Mouse (Mus musculus) left cerebral cortex, postnatal 36 days (tissue): ENCODE results near the gene Ccdc188. TPM values are rescaled to one million over a fixed set of nuclear protein-coding genes. Genes with fewer than 3 reads are reported as not detected.

Experiments
- DNase-seq, 2 experiments: peaks; one replicate each; pipeline ENCODE4 v3.0.0; 2021 to 2022; ENCODE audit warnings: low spot score in 2 of 2, mixed read lengths in 1 of 2
- intact Hi-C: fragments of 180-260 bp; cut with DNase I; formaldehyde crosslinking; loops from one replicate; pipeline ENCODE4 v1.15.1; 2025
- total RNA-seq, 2 experiments: library from RNA; stranded (reverse); gene quantifications; 2 replicates each; pipeline ENCODE4 v1.2.3; 2021

The Ccdc188 gene
- total RNA-seq, 2 experiments from 2014 or later = 0.57 TPM; not detected in 1

DNA sequence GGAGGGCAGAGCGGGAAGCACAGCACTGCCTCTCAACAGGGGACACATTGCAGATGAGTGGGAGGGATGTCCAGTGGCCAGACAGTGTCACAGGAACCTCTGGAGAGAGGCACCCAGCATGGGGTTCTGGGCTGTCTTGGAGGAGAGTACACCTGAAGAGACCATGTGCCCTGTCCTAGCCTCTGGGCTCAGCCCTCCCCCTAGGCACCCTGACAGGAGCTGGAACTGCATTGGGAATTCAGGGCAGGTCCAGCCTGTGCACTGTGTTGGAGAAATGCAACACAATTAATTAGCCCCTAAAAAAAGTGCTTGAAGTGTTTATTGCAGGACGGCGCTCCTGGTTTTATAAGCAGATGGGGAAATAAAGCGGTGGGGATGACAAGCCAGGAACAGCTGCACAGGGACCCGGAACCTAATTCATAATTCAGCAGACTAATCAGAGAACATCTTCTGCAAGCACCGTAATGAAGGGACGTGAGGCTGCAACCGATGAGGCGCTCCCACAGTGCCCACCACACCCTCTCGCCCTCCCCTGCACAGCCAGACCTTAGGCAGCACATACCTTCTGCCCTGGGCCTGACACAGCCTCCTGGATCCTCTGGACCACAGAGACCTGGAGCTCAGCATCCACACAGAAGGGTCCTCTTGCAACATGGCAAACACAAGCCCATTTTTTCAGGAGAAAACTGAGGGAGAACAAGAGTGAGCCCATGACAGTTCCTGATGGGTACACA lies 19.1 kb upstream of the Ccdc188 start:
- DNase-seq = no peak
- intact Hi-C loops = no loop called here

DNA sequence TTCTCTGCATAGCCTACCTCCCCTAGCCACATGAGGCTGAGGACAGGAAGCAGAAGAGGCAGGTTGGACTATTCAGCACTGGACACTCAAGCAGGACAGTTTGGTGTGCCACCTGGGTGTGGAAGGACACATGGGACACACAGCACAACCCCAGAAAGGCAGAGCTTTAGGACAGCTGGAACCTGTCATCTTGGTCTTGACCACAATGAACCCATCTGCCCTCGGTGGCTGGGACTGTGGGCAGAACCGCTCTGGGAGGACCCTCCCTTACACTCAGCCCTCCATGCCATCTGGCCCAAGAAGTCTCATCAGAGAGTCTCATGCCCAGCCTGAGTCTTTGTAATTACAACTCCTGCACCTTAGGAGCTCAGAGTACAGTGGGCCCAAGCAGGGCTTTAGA lies 17.6 kb upstream of the Ccdc188 start:
- intact Hi-C loops = no loop called here
- DNase-seq = no peak

DNA sequence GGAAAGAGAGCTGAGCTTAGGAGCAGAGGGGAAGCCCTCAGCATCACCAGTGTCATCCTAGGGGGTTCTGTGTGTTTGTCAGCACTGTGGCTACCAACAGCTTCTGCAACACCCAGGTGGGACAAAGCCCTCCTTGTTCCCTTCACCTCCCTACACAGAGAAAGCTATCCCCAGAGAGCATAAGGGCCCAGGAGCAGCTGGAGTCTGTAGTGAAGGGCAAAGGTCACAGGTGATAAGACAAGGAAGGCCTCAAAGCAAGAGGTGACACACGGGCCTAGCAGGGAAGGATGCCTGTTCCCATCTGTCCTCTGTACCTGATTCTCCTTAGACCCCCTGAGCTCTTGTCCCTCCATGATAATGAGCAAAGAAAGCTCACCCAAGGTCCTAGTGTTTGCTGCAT lies 16.1 kb upstream of the Ccdc188 start:
- no peak for DNase-seq
- intact Hi-C loops = no loop called here

DNA sequence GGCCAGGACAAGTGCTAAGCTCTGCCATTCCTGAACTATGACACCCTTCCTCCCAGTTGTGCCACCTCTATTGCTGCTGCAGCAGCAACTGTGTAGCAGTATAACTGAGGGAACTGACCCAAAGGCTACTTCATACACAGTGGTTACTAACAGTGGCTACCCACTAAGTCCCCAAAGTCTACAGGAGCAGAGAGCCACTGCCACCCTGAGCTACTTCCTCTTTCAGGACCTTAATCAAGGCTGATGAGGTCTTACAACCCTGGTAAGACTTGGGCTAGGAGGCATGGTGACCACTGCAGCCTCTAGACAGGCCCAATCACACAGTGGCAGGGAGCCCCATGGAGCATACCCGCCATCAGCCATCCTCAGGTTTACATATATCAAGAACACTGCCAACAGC lies 15.6 kb upstream of the Ccdc188 start:
- no peak for DNase-seq
- intact Hi-C loops = no loop called here

DNA sequence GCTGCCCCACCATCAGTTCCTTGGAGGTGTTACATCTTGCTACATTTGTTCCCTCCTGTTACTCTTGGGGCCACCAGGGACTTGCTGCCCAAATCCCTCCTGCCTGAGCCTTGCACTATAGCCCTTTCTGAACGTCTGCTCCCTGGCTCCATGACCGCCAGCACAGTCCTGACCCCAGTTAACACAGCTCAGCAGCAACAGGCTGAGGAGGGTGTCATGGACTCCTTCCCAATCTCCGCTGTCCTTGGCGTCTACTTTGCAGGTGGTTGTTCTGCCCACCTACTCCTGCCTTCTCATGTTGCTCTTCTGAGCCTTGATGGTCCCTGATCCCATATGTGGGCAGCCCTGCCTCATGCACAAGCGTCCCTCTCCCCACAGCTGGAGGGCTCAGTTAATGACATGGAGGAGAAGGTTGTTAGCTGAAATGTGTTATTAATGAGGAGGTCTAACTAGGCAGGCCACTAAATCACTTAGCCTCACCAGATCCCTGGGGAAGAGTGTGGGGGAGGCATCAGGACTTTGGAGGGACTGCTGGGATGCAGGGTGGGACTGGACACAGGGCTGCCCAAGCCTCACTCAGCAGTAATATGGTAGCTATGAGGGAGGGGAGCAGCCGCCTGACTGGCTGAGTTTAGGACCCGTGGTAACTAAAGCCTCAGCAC lies 14.1 kb upstream of the Ccdc188 start:
- intact Hi-C loops = no loop called here
- no peak for DNase-seq

DNA sequence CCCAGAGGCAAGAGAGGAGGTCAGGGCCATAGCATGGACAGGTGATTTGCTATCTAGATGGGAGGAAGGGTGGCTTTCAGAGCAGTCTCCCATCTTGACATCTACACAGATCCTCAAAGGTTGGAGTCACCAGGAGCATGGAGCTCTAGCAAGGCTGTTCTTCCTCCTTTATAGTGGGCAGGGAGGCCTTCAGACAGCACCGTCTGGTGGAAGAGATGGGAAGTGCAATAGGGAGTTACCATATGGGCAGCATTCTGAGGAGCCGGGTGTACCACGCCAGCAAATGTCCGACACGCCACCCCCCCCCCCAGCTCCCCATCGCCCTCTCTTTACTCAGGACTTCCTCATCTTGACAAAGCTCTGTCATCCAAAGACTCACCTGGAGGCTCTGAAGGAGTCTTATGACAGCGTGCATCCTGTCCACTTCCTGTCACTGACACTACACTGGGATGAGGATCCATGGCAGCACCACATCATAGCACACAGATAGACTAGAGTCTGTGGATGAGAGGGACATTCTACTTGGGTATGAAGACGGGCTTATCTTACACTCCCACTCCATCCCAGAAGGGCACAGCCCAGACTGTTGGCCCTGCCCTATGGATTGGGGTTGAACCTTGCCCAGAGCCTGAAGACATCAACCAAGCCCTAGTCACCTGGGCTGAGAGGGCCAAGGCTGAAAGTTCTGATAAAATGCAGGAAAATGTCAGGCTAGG lies 6.8 kb upstream of the Ccdc188 start:
- peak; percentile 73 to 78 for DNase-seq
- intact Hi-C loops = loop anchor here (1.0 kb wide), 2 partner anchors 84 to 103 kb away; partner anchors contain the start of gene Rtn4r

DNA sequence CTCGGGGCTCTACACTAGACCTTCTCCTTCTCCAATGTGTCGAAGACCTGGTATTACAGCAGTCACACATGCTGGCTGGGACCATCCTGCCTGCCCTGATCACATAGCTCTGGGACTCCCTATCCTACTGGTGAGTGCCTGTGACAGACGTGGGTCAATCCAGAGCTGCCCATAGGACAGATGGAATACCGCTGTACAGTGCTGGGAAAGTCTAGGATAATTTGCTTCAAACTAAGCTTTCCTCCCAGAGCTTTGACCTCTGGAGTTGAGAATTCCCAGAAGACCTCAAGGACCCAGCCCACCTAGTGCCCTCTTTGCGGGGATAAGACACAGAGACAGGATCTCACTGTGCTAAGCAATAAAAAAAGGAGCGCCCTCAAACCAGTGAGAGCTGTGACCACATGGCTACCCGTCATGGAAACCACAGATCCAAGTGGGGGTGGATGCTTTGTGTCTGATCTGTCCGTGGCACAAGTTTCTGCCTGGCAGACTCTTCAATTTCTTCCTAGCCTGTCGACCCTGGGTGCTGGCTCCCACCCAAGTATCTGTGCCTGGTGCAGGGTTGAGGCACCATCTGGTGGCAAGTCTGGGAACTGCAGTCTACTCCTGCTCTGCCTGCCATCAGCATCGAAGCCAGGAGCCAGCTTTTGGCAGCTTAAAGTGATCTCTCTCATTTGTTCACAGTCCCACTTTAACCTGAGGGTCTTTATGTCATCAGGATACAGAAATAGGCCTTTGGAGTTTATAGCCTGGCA lies 6.1 kb upstream of the Ccdc188 start:
- peak; percentile 86 to 91 for DNase-seq
- intact Hi-C loops = loop anchor here (1.0 to 2.0 kb wide), 2 partner anchors 103 to 159 kb away; partner anchors contain the start of gene Dgcr6

DNA sequence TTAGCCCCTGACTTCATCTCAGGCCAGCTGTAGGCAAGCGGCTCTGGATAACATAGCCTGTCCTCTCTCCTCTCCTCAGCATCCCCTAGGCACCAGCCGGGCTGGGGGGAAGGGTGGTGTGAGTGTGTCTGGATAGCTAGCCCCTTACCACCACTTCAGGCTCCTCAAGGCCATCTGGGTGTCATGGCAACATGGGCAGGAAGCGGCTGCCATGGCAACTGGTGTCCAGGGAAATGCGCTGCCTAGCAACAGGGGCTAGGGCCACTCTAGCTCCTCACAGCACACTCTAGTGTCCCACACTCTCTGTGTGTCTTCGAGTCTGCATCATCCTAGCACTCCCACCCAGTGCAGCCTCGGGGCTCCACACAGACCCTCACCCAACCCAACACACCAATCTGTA lies 4.0 kb upstream of the Ccdc188 start:
- intact Hi-C loops = loop anchor here (2.0 kb wide), 1 partner anchor 161 kb away; the partner anchor contains the start of gene Dgcr6
- DNase-seq = peak; percentile 66

DNA sequence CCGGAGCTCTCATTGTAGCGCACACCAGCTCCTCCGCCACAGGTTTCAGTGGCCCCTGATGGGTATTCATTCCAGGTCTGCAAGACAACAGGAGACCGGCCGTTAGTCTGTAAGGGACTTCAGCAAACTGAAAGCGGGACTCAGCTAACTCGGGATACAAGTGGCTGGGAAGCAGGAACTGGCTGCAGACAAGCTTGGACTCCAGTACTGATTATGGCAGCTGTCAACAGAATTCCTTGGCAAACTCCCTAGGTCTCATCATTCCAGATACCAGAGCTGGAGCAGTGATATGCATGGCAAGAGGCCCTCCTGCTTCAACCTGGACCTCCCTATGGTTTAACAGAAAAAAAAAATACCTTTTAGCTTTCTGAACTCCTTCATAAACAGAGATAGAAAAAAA lies 2.8 kb upstream of the Ccdc188 start:
- intact Hi-C loops = no loop called here
- DNase-seq = no peak

DNA sequence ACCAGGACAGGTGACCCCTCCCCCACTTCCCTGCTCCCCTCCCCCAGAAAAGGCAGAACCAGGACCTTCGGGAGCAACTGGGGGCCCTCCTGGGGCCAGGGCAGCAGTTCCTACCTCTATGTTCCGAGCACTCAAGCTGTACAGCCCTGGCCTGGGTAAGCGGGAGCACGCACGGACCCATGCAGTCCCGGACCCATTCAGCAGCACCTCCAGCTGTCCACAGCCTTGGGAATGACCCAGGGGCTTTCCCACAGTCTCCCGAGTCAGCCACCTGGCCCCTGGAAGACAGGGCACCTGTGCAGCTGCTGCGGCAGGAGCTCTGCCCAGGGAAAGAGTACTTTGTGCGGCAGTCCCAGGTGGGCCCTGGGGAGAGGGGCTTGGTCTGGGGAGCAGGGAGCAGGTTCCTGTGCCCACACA lies 909 bp downstream of the Ccdc188 start:
- intact Hi-C loops = no loop called here

DNA sequence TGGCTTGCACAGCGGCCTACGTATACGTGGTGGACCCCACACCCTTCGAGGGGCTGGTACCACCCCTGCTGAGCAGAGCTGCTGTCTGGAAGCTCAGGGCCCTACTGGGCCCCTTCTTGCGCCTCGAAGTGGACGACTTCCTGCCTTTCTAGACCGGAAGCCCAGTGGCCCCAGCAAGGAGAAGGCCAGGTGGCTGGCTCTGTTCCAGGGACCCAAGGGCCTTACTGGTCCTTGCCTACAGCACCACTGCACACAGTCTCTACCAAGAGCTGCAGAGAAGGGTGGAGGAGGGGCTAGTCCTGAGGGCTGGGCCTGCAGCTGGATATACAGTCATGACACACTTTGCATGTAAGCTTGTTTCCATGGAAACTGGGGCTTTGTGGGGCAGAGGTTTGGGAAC lies 2.3 kb downstream of the Ccdc188 start:
- intact Hi-C loops = loop anchor here (10.0 kb wide), 1 partner anchor 295 kb away; the partner anchor contains the start of gene Slc25a1
- no peak for DNase-seq

More for the DNA sequence above, 909 bp downstream of the Ccdc188 start:
- DNase-seq = no peak

DNA sequence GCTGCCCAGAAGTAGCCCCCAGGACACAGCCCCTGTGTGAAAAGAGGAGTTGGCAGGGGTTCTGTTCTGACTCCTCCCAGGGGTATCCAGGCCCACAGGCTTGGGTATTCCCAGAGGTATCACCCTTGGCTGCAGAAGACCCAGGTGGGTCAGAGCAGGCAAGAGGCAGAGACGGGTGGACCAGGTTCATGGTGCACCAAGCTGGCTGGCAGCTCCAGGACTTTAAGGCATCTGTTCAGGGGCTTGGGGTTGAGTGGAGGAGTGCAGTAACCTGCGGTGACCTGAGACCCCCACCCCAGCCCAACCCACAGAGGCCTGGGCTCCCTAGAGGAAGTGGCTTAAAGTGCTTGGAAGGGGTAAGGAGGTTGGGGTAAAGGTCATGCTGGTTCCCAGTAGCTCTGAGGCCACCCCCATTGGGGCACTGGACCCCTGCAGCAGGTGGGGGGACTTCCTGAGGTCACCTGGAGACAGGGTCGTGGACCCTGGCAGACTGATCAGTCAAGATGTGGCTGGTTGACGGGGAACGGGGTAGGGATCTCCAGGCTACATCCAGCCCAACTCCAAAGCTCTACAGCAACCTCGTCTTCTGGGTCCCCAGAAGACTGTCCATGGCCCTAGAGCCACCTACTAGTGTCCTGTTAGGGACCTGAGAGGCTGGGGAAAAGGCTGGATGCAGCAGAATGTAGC lies 3.3 kb downstream of the Ccdc188 start:
- intact Hi-C loops = loop anchor here (10.0 kb wide), 1 partner anchor 296 kb away; the partner anchor contains the start of gene Slc25a1
- no peak for DNase-seq

DNA sequence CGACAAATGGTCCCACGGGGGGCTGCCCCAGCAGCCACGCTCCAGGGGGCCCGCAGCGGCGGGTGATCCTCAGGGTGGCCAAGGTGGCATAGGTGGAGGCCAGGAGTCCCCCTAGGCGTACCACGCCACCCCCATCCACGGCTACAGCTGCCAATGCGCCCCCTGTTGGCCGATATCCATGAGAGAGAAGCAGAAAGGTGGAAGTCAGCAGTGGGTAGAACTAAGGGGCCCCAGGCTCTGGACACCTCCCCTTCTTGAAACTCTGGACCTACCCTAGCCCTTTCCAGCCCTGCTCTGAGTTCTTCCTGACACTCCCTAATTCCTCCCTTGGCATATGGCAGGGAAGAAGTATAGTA lies 3.8 kb downstream of the Ccdc188 start:
- intact Hi-C loops = loop anchor here (10.0 kb wide), 1 partner anchor 297 kb away; the partner anchor contains the start of gene Slc25a1
- DNase-seq = no peak

DNA sequence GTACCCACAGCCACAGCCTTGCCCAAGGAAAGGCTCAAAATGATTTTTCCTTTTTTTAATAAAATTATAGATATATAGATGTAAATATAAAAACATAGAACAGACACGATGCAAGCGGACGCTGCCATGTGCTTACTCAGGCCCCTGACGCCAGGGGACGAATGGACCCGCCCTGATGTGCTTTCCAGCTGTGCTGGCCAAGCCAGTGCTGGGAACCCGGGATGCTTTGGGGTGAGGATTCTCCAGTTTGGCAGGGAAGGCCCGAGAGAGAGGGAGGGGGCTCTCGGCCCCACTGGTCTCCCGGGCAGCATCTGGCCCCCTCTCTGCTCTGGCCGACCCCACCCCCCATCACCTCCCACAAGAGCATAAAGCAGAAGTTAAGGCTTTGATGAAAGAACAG lies 4.5 kb downstream of the Ccdc188 start:
- intact Hi-C loops = loop anchor here (10.0 kb wide), 1 partner anchor 297 kb away; the partner anchor contains the start of gene Slc25a1
- DNase-seq = no peak

DNA sequence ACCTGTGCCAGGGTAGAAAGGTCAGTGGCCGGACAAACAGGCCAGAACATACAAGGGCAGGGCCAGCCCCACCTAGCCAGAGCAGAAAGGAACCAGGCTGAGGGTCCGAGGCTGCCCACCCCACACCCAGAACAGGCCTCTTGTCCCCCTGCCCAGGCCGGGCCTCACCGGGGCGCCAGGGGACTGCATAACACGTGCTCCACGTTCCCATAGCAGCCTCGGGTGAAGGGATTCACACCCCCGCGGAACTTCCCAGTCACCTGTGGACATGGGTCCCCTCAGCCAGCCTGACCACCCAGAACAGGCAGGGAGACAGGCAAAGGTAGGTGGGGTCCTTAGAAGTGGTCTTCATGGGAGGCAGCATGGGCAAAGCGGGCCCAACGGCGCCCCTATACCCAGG lies 9.5 kb downstream of the Ccdc188 start:
- intact Hi-C loops = loop anchor here (10.0 kb wide), 1 partner anchor 302 kb away; the partner anchor contains the start of gene Slc25a1
- DNase-seq = no peak

DNA sequence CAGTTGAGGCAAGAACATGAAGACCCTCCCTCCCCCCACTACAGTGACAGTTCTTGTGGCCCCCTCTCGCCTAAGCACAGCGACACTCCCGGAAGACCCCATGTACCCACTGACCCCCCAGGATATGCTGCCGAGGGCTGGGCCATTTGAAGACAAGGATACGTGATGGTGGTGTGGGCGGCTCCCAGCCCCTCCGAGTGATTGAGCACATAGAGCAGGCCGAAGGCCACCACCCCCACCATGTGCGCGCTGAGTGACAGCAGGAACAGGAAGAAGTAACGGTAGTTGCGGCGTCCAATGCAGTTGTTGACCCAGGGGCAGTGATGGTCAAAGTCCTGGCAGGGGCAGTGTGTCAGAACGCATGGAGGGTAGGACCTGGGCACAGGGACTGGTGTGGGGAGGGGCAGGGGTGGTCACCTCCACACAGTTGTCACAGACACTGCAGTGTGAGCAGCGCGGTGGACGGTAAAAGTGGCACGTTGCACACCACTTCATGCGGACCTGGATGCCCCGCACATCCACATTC lies 10.3 kb downstream of the Ccdc188 start:
- intact Hi-C loops = loop anchor here (10.0 kb wide), 1 partner anchor 303 kb away; the partner anchor contains the start of gene Slc25a1
- DNase-seq = no peak

DNA sequence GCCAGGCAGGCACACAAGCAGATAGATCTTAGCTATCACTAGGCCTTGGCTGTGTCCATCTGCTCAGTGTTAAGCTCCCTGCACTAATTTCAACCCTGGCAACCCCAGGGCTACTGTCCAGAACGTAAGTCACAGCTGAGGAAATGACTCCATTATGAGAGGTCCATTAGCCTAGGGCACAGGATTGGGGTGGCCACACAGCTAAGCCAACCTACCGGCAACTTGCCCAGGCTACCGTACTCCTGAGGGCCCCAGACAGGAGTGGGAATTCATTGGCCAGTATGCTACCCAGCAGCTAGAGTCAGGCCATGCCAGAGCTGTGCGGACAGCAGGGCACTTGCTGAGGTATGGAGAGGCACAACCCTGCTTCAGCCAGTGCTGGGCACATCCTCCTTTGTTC lies 11.2 kb downstream of the Ccdc188 start:
- no peak for DNase-seq
- intact Hi-C loops = loop anchor here (10.0 kb wide), 1 partner anchor 304 kb away; the partner anchor contains the start of gene Slc25a1

DNA sequence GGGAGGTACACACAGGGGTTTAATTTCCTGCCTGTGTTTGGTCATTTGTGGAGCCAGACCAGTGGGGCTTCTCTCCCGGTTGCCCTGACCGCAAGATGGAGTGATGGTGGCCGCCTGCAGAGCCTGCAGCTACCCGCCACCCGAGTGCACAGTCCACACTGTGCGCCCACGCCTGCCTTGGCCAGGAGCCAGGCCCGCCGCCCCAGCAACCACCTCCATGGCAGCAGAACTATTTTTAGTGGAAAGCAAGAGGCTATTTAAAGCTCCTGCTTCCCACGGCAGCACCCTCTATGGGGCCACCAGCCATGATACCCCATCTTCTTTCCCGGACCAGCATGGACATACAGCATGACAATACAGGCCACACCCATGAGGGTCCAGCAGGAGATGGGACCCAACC lies 11.9 kb downstream of the Ccdc188 start:
- intact Hi-C loops = loop anchor here (10.0 kb wide), 1 partner anchor 305 kb away; the partner anchor contains the start of gene Slc25a1
- DNase-seq = peak; percentile 88 to 92
